Mouse (Mus musculus) forebrain, embryonic 11.5 days (tissue): ENCODE data around the gene Hpf1. TPM values are rescaled to one million over a fixed set of nuclear protein-coding genes. Genes with fewer than 3 reads are reported as not detected.
A peak's percentile ranks its signal among the peaks of the same experiment; 100 is the strongest.

Experiments used
- ATAC-seq: fragments of 200-750 bp; cut with Nextera tagmentation; replicated peaks from 2 replicates; pipeline ENCODE4 v1.8.0; 2017; ENCODE audit warnings: moderate TSS enrichment; ENCODE audit not compliant: low FRiP score
- DNase-seq: peaks from one replicate; pipeline ENCODE4 v3.0.0-alpha.2; 2017; ENCODE audit warnings: low spot score
- H3K27ac ChIP-seq: fragments of 300-500 bp; sonication (generic); 2 replicates; pipeline ENCODE4 v1.5.1; 2014; ENCODE audit warnings: low read depth, low read length
- H3K27me3 ChIP-seq: fragments of 300-500 bp; sonication (generic); 2 replicates; pipeline ENCODE4 v1.6.1; 2014; ENCODE audit warnings: mild to moderate bottlenecking, low read length, mixed read lengths; ENCODE audit not compliant: control insufficient read depth, insufficient read depth
- H3K36me3 ChIP-seq: fragments of 300-500 bp; sonication (generic); 2 replicates; pipeline ENCODE4 v1.6.1; 2014; ENCODE audit warnings: mild to moderate bottlenecking, low read length, moderate library complexity, mixed read lengths; ENCODE audit not compliant: control insufficient read depth, insufficient read depth
- H3K4me1 ChIP-seq: fragments of 300-500 bp; sonication (generic); replicated peaks from 2 replicates; pipeline ENCODE4 v1.6.1; 2014; ENCODE audit warnings: low read length, mixed read lengths; ENCODE audit not compliant: control insufficient read depth, insufficient read depth
- H3K4me2 ChIP-seq: fragments of 300-500 bp; sonication (generic); 2 replicates; pipeline ENCODE4 v1.6.1; 2014; ENCODE audit warnings: low read depth, mild to moderate bottlenecking, low read length, moderate library complexity, mixed read lengths; ENCODE audit not compliant: severe bottlenecking
- H3K4me3 ChIP-seq: fragments of 300-500 bp; sonication (generic); 2 replicates; pipeline ENCODE4 v1.5.1; 2014; ENCODE audit warnings: low read depth, low read length
- H3K9ac ChIP-seq: fragments of 300-500 bp; sonication (generic); 2 replicates; pipeline ENCODE4 v1.6.1; 2014; ENCODE audit warnings: low read length
- H3K9me3 ChIP-seq: fragments of 300-500 bp; sonication (generic); 2 replicates; pipeline ENCODE4 v1.6.1; 2016; ENCODE audit warnings: low read length, mixed read lengths; ENCODE audit not compliant: control insufficient read depth
- WGBS: fragments of 180-500 bp; shearing (Covaris S2); extraction: QIAGEN DNeasy Blood & Tissue Kit; methylation state at CpG from one replicate; pipeline ENCODE4 v1.1.7; 2014; 5-methylcytosine and 5-hydroxymethylcytosine counted together
- polyA plus RNA-seq: library from polyadenylated mRNA; unstranded; fragments of >200 nt; fragmentation: Nextera tagmentation; extraction: Ambion mirVana; gene quantifications from 2 replicates; pipeline ENCODE4 v1.2.1, GENCODE M21; 2014

Gene Hpf1
- polyA plus RNA-seq, 1 experiment from 2014 or later: 148 TPM

DNA sequence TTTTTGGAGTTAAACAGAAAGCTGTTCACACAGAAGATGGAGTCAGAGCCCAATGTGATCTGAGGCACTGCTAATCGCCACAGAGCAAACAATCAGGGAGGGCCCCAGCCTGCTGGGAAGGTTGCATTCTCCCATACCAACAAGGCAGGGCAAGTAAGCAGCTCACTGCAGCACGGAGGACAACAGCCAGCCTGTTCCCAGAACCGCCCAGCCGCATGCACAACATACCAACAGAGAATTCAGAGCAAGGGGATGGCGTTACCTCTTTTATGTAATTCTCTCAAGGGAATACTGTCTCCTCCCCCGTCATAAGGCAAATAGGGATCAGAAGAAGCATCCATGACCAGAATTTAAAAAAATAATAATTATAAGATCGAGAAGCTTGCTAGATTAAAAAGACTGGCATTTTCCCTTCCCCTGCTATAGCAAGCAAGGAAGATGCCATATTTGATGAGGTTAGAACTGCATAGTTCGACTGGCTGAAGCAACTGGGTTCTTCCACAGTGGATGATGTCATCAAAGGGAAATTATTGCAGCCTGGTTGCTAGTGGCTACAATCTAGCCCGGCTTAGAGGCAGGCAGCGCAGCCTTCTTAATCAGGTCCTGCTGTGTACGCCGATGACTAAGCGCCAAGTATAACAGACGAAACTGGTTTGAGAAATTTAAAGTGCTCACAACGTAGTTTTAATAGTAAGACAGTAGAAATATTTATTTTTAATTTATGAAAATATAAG is 64.2 kb downstream of the Hpf1 start:
- H3K4me2 ChIP-seq: peak overlapping the region; percentile 43
- H3K4me3 ChIP-seq: peak overlapping the region; percentile 36
- no peaks in the 10 kb centered on the region for H3K9me3 ChIP-seq
- peak overlapping the region; percentile 94 for H3K27ac ChIP-seq
- no peaks in the 10 kb centered on the region for H3K27me3 ChIP-seq
- 0 out of 2 replicates have a peak, but pooled peaks cover 2% of the 10 kb centered on the region for H3K4me1 ChIP-seq
- under 1% methylated on average over 15 of the region's 15 CpGs for WGBS
- peak; percentile 96 for ATAC-seq
- peak overlapping the region; percentile 54 for H3K9ac ChIP-seq
- peak; percentile 86 for DNase-seq
- H3K36me3 ChIP-seq: no peaks in the 10 kb centered on the region

- H3K4me2 ChIP-seq: no peak overlapping the region
- WGBS: 96% methylated on average over 7 of the region's 7 CpGs
- no peak overlapping the region for H3K27ac ChIP-seq
- H3K27me3 ChIP-seq: no peaks in the 10 kb centered on the region
- H3K36me3 ChIP-seq: no peaks in the 10 kb centered on the region
- no peaks in the 10 kb centered on the region for H3K9me3 ChIP-seq
- ATAC-seq: no peak
- no peak overlapping the region for H3K4me3 ChIP-seq
- DNase-seq: no peak
- no peak overlapping the region for H3K9ac ChIP-seq
- no peaks in the 10 kb centered on the region for H3K4me1 ChIP-seq
Measured at GRCm38 (mm10) chr8:60956847-60957246, 66.6 kb downstream of the Hpf1 start.

Other genes with a start within 250 kb of the Hpf1 start
- gene Clcn3, start 92.9 kb downstream of the Hpf1 start, polyA plus RNA-seq: 39.3 and 44.4 TPM in 2 replicates
- 20.5 and 23.3 TPM in 2 replicates for gene Nek1, start 102.8 kb downstream of the Hpf1 start, polyA plus RNA-seq